Mouse (Mus musculus): ENCODE data around the gene Scrg1.
A peak's percentile ranks its signal among the peaks of the same experiment; 100 is the strongest.
"Not testable (repeated sequence)": the region's sequence is repeated elsewhere in the genome, so short reads cannot be mapped to it uniquely, and the experiment has no call there.

The Scrg1 gene

DNA sequence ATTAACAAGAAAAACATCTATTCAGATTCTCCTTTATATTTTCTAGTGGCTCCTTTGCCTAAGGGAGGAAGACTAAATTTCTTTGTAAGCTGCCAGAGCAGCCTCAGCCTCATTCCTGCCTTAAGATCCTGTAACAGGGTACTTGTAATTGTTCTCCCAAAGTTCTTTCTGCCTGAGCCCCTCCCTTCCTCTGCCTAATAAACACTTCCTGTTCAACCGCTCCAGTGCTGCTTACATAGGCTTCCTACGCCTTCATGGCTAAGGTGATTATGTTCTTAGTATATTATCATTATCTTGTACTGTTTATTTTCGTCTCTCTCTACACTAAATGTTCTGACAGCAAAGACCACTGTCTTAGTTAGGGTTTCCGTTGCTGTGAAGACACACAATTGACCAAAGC is 52.9 kb downstream of the Scrg1 start:
- DNase-seq (ENCODE audit: low read depth, low spot score): no peak

GRCm38 (mm10) chr8:57510791-57511315 is 55.1 kb downstream of the Scrg1 start:
- no peak for DNase-seq (ENCODE audit: low read depth, low spot score)

DNA sequence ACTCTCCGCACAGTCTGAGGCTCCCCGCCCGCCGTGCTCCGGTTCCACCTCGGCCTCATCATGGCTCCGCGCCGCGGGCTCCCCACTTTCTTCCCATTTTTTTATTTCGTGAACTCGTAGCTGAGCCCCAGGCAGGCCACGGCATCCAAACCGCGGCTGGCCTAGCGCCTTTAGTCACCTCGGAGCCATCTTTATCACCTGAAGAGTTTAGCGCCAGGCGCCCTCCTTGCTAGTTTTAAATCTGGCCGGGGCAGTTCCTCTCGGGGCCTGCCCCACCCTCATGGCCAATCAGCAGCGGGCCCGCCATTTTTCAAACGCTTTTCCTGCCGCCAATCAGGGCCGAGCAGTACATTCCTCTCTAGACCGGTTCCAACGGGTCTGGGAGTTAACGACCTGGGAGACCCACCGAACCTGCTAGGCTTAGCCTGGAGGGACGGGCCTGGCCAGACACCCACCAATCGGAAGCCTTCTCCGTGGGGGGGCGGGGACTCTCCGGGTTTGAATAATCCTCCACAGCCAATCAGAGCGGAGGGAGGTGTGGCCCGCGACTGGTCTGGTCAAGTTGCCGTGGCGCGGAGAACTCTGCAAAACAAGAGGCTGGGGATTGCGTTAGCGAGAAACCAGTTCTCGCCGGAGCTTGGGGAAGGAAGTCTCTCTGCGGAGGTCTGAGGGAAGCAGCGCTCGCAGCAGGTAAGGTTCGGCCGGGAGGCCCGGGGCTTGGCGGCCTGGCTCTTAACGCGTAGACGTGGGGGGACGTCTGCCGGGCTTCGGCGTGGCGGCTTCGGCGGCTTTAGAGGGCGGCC is 55.8 kb downstream of the Scrg1 start, which contains the start of gene Hmgb2:
Gene Hmgb2, plus strand, starts transcription at position 592 of the 803 bp plus-strand sequence.
- peak; percentile 98 for DNase-seq (ENCODE audit: low read depth, low spot score)

DNA sequence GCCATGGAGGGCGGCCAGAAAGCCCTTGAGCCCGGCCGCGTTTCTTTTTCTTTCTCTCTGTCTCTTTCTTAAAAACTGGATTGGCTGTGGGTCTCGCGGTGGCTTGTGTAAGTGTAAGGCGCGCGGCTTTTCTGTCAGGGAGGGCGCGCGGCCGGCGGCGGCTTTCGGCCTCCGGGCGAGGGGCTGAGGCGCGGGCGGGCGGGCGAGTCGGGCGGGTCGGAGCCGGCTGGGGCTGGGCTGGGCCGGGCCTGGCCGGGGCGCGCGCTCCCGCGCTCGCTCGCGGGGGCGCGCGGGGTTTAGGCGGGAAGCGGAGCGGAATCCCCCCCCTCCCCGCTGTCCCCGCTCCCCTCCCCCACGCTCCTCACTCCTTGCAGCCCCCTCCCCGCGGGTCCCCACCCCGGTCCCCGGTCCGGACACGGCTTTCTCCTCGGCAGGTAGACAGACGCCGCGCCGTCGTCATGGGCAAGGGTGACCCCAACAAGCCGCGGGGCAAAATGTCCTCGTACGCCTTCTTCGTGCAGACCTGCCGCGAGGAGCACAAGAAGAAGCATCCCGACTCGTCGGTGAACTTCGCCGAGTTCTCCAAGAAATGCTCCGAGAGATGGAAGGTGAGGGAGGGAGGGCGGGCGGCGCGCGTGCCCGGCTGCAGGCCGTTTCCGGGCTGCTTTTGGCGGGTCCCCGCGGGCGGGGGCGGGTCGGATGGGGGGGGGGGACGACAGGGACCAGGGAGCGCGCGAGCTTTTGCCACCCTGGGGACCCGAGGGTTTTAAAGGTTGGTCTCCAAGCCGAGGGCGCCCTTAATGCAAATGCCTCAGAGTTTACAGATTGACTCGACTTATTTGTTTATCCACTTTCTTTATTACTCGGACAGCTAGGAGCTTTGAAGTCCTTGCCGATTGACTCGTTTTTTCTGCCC is 56.7 kb downstream of the Scrg1 start:
- peak; percentile 63 for DNase-seq (ENCODE audit: low read depth, low spot score)

DNA sequence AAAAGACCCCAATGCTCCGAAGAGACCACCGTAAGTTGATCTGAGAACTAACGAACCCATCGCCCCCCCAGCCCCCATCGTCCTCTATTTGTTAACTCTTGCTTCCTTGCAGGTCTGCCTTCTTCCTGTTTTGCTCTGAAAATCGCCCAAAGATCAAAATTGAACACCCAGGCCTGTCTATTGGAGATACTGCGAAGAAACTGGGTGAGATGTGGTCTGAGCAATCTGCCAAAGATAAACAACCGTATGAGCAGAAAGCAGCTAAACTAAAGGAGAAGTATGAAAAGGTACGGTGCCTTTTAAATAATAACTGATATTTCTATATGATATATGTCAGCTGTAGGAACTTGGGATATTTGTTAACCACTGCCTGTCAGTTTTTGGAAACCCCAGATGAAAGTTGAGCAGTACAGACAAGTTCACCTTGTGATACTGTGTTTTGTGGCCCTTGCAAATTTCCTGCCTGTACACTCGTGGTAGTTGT is 57.5 kb downstream of the Scrg1 start:
- DNase-seq (ENCODE audit: low read depth, low spot score): peak; percentile 23

DNA sequence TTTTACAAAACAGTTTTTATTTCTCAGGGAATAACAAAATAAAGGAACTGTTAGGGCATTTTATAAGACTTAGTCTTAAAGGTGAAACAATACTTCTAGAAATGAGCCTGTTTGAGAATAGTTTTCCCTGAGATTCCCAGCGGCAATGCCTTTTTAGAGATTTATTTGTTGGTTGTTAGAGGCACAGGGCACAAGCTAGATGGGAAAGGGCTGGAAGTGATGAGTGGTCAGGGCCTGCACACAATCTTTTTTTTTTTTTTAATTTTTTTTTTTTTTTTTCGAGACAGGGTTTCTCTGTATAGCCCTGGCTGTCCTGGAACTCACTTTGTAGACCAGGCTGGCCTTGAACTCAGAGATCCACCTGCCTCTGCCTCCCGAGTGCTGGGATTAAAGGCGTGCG is 61.0 kb downstream of the Scrg1 start:
- DNase-seq (ENCODE audit: low read depth, low spot score): not testable (repeated sequence)

DNA sequence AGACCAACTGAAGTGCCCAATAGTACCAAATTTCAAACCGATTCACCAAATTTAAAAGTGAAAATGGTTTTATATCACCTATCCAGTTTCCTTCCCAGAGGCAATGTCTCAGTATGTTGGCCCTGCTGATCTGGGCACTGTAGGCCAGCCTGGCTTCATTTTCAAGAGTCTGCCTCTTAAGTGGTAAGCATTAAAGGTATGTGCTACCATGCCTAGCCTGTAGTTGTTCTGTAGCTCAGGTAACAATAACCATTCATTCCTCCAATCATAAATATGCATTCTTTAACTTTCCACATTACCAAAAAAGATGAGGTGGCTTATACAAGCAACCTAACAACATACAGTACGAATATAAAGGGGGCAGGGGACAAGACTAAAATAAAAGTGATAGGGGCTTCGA is 62.0 kb downstream of the Scrg1 start:
- DNase-seq (ENCODE audit: low read depth, low spot score): no peak

DNA sequence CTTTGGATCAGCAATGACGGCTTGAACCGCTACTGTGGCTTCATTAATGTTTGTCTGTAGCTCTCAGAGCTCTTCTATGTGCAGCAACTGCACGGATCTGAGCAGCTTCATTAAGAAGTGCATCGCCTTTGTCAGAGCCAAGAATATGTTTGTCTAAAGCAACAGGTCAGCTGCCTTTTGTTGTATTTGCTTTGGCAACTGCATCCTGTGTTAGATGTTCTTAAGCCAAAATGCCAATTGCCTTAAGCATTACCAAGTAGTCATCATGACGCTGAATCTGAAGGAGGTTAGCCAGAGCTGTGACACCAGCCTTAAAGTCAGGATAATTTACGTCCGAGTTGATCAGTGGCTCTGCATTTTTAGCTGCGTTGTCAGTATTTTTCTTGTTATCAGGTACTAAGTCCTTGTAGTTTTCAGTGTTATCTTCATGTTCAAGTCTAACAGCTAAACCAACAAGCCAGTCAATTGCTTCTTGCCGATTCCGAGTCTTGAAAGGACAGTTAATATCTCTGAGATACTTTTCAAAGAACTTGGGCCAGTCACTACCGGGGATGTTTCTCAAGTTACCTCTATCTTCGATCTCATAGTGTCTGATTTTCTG is 64.6 kb downstream of the Scrg1 start:
- no peak for DNase-seq (ENCODE audit: low read depth, low spot score)
